Mouse (Mus musculus) CD8-positive naive resting alpha-beta T cell, adult 57 days (primary cell): Measurements from ENCODE around the gene Nkx2-4. TPM values are rescaled to one million over a fixed set of nuclear protein-coding genes. Genes with fewer than 3 reads are reported as not detected.

Experiments
- total RNA-seq: library from RNA; stranded (reverse); gene quantifications from one replicate; pipeline ENCODE4 v1.2.4, GENCODE M21; 2023

The Nkx2-4 gene
- total RNA-seq, result not detected

DNA sequence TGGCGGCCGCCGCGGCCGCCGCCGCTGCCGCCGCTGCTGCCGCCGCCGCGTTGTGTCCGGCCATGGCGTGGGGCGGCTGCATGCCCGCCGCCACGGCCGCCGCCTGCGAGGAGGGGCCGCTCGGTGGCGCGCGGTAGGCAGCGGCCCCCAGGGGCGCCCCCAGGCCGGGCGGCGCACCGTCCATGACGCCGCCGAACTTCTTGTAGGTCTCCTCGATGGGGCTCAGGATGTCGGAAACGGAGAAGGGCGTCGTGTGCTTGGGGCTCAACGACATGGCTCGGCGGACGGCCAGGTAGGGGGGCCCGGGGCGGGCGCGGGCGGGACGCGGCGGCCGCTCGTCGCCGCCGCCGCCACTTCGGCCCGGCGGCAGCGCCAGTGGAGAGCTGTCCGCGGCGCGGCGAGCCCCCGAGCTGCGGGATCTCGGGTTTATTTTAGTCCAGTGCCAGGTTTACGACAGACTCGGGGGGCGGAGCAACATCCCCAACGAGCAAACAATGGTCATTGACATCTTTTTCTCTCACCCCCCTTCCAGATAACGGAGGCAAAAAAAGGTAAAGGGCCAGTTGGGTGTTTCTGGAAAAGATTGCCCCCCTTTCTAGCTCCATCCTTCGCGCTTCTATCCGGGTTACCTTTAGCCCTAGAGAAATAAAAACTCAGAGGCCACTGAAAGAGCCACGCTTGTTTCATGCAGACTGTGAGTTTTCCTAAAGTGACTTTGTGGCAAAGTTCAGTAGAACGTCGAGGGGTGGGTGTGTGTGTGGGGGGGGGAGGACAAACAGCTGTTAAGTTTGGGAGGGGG lies at the start of gene Nkx2-4:
Nkx2-4 (minus strand) TSS at position 374 of the 799 bp plus-strand sequence.

Other genes with a start within 250 kb of the Nkx2-4 start
- 27.1 TPM for gene Kiz, start 229.6 kb downstream of the Nkx2-4 start, total RNA-seq
- gene Xrn2, start 72.4 kb downstream of the Nkx2-4 start, total RNA-seq, result 252 TPM
- gene Nkx2-2, start 108.8 kb upstream of the Nkx2-4 start, total RNA-seq, result not detected